Mouse (Mus musculus) E14TG2a.4 (cell line): ENCODE data around the gene Rab3gap2.

Experiments
- CTCF ChIP-seq: conservative IDR thresholded peaks from 2 replicates; pipeline ENCODE4 v1.5.1; 2014; ENCODE audit warnings: low read length
- NANOG ChIP-seq: IDR thresholded peaks from 2 replicates; pipeline ENCODE4 v1.6.1; 2014; ENCODE audit warnings: borderline replicate concordance, low read length, mixed read lengths
- POU5F1 ChIP-seq: IDR thresholded peaks from 2 replicates; pipeline ENCODE4 v1.6.1; 2014; ENCODE audit warnings: low read length, borderline replicate concordance

- TF ChIP-seq CTCF (no peak), POU5F1 (no peak), NANOG (no peak)
Measured at GRCm38 (mm10) chr1:185275976-185276375, 72.1 kb downstream of the Rab3gap2 start.
